Mouse (Mus musculus): ENCODE measurements around the gene Bpifb4.

GRCm38 (mm10) chr2:154000501-154000900, 62.5 kb downstream of the Bpifb4 start:
- TF ChIP-seq POLR2A (IDR thresholded peaks at IDR 0.05; ENCODE audit: borderline replicate concordance, extremely low read depth, low read depth, low read length), result no peak
- TF ChIP-seq CTCF (IDR thresholded peaks at IDR 0.05; ENCODE audit: insufficient read depth, low read length), result no peak
